Mouse (Mus musculus): ENCODE data around the gene Ttll11.
A peak's percentile ranks its signal among the peaks of the same experiment; 100 is the strongest.

The Ttll11 gene

GRCm38 (mm10) chr2:35763818-35764217 is 215.9 kb downstream of the Ttll11 start:
- no peak for DNase-seq

GRCm38 (mm10) chr2:35761458-35761857 is 218.3 kb downstream of the Ttll11 start:
- peak; percentile 12 to 29 for DNase-seq

GRCm38 (mm10) chr2:35760867-35761266 is 218.8 kb downstream of the Ttll11 start:
- DNase-seq = no peak

GRCm38 (mm10) chr2:35760352-35760751 is 219.4 kb downstream of the Ttll11 start:
- no peak for DNase-seq

- no peak for DNase-seq
Measured at GRCm38 (mm10) chr2:35756467-35756866, 223.2 kb downstream of the Ttll11 start.

- no peak for DNase-seq
Measured at GRCm38 (mm10) chr2:35751781-35752505, 227.8 kb downstream of the Ttll11 start.

GRCm38 (mm10) chr2:35750533-35751141 is 229.1 kb downstream of the Ttll11 start:
- no peak for DNase-seq

- no peak for DNase-seq
Measured at GRCm38 (mm10) chr2:35747371-35748035, 232.2 kb downstream of the Ttll11 start.

- DNase-seq = no peak
Measured at GRCm38 (mm10) chr2:35746638-35747037, 233.1 kb downstream of the Ttll11 start.

- no peak for DNase-seq
Measured at GRCm38 (mm10) chr2:35745876-35746275, 233.8 kb downstream of the Ttll11 start.

- DNase-seq = no peak
Measured at GRCm38 (mm10) chr2:35739669-35740254, 240.0 kb downstream of the Ttll11 start.

GRCm38 (mm10) chr2:35737467-35738027 is 242.2 kb downstream of the Ttll11 start:
- no peak for DNase-seq

- DNase-seq = no peak
Measured at GRCm38 (mm10) chr2:35736061-35736460, 243.7 kb downstream of the Ttll11 start.

- DNase-seq = peak in 1 of 2 experiments; percentile 19
Measured at GRCm38 (mm10) chr2:35735001-35735400, 244.7 kb downstream of the Ttll11 start.

- DNase-seq = no peak
Measured at GRCm38 (mm10) chr2:35731671-35732449, 247.9 kb downstream of the Ttll11 start.

- DNase-seq = no peak
Measured at GRCm38 (mm10) chr2:35729077-35730065, 250.3 kb downstream of the Ttll11 start.

- DNase-seq = no peak
Measured at GRCm38 (mm10) chr2:35728633-35729032, 251.1 kb downstream of the Ttll11 start.

GRCm38 (mm10) chr2:35723691-35724090 is 256.0 kb downstream of the Ttll11 start:
- no peak for DNase-seq

- no peak for DNase-seq
Measured at GRCm38 (mm10) chr2:35723267-35723666, 256.4 kb downstream of the Ttll11 start.

GRCm38 (mm10) chr2:35722821-35723220 is 256.9 kb downstream of the Ttll11 start:
- DNase-seq = no peak

GRCm38 (mm10) chr2:35720956-35721355 is 258.8 kb downstream of the Ttll11 start:
- no peak for DNase-seq
